Mouse (Mus musculus): Measurements from ENCODE around the gene Abr. TPM values are rescaled to one million over a fixed set of nuclear protein-coding genes. Genes with fewer than 3 reads are reported as not detected.

Abr gene
- total RNA-seq, 2 experiments from 2014 or later: 7.5 to 15.8 TPM

DNA sequence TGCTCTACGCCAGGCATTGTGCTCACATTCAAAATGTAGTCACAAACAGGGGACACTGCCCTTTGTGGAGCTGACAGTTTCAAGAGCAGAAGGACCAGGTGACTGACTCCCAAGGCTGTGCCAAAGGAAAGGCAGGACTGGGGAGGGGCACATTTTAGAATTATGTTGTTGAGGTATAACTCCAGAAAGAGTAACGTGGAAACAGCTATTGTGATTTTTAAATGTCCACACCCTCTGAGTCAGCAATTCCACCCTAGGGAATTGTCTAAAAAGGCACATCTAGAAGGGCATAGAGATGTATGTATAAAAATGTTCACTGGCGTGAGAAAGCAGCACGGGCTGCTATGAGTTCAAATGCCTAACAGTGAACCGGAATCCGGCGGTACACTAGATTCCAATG, 122.5 kb downstream of the Abr start:
- ATAC-seq (replicated peaks; ENCODE audit: low FRiP score, poor library complexity, severe bottlenecking): no peak

DNA sequence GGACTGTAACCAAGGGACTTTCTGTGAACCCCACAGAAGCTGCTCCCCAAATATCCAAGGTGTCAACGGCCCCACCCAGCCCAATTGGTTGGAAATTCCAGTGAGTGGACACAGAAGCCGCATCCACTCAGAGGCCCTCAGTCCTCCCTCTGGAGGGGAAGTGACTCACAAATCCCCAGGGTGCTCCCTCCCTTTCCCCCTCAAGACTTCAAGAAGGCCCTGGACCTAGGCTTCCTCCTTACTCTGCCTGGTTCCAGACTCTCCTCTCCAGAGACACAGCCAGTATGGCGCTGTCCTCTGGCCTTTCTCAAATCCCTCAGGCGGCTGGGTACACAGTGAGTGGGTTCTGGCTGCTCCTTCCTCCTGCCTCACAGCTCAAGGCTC, 124.4 kb downstream of the Abr start:
- no peak for ATAC-seq (replicated peaks; ENCODE audit: low FRiP score, poor library complexity, severe bottlenecking)

DNA sequence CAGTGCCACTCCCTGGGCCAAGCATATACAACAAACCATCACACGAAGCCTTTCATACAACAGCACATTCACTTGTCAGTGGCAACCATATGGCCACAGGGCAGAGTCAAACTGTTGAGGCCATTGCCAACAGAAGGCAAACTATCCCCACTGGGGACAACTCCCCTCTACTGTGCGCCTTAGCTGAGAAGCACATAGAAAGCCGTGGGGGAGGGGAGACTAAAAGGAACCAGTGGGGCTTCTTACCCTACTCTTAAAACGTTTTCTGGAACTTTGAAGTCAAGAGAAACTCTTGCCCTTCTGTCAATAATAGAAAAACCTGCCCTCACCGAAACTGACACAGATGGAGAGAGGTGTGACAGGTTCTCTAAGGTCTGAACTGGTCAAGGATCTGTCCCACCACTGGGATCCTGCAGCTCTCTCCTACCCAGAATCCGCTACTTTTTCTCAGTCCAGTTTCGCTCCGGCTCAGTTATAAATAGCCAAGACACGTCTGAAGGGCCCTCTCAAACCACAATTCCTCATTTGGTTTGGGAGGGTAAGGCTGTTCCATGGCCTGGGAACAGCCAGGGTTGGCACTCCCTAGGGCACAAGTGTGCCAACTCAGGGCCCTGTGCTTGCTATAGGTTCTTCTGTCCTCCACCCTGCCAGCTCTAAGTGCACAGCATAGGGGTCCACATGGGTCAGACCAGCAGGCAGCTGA, 124.9 kb downstream of the Abr start:
- no peak for ATAC-seq (replicated peaks; ENCODE audit: low FRiP score, poor library complexity, severe bottlenecking)

DNA sequence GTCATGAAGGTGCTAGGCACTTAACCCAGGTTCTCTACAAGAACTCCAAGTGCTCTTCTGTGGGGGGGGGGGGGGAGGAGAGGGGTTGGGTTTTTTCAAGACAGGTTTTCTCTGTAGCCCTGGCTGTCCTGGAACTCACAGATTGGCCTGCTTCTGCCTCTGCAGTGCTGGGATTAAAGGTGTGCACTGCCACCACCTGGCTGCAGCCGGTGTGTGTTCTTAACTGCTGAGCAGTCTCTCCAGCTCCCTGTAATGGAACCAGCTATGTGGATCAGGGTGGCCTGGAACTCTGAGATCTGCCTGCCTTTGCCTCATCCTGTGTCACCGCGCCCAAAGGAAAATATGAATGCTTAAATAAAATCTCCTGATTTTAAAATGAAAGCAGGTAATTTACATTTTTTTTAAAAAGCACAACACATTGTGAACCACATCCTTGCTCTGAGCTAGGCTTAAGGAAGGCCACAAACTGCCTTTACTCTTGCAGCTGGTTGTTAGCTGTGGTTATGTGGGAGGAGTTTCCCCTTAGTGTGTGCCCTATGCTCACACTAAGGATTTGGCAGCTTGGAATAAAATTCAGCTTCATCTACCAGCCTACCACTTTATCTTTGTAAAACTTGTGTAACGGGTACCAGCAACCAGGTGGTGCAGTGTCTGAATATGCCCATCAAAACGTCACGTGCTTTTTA, 125.9 kb downstream of the Abr start:
- no peak for ATAC-seq (replicated peaks; ENCODE audit: low FRiP score, poor library complexity, severe bottlenecking)

DNA sequence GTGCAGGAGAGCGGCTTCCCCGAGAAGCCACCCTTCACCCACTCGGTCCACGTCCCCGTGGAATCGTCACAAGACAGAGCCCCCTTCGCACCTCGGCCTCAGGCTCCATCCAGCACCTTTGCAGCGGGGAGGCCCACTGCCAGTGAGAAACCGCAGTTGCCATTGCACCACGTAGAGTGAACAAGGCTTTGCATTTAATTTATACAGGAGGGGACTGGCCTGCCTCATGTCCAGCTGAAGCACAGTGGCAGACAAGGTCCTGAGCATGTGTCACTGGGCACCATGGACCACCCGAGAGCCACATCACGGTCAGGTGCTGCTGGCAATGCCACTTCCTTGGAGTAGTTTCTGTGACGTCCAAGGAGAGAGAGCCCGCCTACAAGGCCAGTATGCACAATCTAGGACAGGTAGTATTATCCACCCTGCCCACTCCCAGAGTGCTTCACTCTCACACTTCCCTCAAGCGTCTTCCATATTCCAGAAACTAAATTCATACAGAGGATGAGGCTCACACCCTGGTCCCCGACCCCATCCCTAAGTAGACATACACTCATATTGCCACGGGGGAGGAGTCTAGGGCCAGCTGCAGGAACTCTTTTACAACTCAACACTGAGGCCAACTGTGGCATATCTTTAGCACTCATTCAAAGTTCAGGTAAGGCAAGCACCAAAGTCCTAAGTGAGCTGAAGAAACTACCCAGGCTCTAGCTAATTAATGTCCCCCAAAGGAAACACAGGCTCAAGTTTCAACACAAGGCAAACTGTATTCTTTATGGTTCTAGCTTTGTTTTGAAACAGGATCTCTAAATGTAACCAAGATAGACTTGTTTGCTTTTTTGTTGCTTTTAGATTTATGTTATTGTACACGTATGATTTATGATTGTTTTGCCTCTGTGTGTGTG, 126.7 kb downstream of the Abr start:
- no peak for ATAC-seq (replicated peaks; ENCODE audit: low FRiP score, poor library complexity, severe bottlenecking)

DNA sequence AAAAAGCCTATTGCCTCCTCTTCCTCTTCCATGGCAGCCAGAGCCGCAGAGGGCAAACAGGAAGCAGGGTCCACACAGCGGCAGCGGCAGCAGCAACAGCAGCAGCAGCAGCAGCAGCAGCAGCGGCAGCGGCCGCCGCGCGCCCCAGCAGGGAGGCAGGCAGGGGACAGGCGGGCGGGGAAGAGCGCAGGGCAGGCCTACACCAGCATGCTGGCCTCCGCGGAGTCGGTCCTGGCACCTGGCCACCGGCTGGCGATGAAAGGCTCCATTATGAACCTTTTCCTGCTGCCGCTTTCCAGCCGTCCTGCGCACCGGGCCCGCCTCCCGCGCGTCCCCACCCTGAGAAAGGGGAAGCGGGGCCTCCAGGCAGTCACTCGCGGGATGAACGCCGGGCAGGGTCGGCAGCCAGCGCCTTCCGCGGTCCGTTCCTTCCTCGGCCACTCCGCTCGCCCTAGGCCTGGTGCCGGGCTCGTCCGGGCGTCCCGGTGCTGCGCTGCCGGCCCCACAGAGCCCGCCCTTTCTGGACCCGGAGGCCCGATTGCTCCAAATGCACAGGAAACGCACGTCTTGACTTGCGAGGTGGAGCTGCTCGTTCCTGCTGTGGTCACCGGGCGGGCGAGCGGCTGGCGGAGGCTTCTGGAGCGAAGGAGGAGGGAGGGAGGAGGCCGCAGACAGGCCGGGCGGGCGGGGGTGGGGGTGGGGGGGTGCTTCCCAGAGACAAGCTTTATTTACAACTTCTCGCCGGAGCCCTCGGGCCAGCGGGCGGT, 127.6 kb downstream of the Abr start:
- no peak for ATAC-seq (replicated peaks; ENCODE audit: low FRiP score, poor library complexity, severe bottlenecking)

DNA sequence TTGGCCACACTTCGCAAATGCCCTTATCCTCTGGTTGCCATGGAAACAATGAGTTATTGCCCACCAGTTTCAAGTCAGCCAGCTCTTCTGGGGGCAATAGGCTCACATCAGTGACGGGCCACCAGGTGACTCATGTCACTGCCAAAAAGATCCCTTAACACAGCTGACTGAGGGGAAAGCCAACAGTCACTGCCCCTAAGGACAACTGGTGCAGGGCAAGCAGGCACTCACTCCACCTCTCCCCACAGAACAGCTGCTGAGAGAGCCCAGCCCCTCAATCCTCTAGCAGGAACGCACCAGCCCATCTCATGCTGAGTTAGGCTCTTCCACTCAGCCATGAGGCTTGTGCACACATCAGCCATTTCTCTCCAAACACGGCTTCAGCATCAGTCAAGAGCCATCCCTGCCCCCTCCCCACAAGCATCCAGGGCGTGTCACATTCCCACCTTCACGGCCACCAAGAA, 128.3 kb downstream of the Abr start:
- ATAC-seq (replicated peaks; ENCODE audit: low FRiP score, poor library complexity, severe bottlenecking): no peak

DNA sequence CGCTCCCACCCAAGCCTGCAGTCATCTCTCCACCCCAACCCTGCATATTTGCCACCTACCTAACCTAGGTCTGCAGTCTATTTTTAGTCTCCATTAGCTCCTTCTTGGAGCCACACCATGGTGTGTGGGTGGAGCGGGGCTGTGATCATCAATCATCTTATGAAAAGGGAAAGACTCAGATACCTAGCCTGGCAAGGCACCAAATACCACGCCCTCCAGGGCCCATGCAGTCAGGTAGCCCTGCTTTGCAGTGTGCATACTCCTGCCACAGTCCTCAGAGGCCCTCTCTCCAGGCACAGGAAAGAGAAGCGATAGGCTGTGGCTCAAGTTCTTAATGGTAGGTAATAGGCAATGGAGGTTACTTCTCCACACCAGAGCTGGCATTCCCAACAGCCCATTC, 128.9 kb downstream of the Abr start:
- no peak for ATAC-seq (replicated peaks; ENCODE audit: low FRiP score, poor library complexity, severe bottlenecking)

DNA sequence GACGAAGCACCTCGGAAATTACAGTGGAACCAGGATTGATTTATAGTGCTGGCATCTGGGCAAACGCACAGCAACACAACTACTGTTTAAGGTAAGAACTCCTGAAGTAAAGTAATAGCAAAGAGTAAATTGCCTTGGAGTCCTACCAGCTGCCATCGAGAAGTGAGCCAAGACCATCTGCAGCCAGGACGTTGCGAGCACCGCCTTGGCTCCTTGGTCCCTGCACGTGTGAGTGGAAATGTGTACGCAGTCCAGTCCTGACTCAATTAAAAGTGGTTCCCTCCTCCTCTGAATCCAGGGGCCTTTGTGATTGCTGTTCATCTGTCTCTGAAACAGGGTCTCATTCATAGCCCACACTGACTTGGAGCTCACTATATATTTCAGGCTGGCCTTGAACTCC, 130.3 kb downstream of the Abr start:
- ATAC-seq (replicated peaks; ENCODE audit: low FRiP score, poor library complexity, severe bottlenecking): no peak

DNA sequence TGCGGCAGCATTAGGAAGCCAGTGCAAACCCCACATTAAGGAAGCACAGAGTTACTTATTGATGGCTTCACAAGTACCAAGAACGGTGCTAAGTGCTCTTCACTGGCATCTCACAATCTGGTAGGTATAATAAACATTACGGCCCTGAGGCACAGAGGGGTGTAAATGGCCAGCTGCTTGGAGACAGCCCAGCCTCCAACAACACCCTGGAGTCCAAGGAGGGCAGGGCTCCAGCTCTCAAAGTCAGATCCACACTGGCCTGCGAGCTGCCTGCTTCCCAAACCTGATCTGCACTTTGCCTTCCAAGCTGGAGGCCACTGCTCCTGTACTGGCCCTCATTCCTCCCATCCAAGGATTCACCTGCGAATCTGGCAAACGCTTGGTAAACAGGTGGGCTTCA, 132.7 kb downstream of the Abr start:
- ATAC-seq (replicated peaks; ENCODE audit: low FRiP score, poor library complexity, severe bottlenecking): no peak

DNA sequence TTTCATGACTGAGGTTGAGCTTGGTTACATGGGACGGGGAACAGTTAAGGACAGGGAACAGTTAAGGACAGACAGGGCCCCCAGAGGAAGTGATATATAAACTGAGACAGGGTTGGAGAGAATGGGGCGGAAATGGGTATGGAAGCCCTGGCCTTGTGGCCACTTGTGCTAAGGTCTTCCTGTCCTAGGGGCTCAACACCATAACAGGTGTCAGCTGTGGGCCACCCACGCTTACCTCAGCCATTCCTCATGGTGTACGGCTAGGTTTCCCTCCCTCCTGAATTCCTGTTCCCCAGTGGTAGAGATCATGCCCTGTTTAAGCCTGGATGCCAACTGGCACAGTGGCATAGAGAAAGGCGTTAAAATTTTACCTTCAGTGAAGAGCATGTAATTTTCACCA, 135.1 kb downstream of the Abr start:
- no peak for ATAC-seq (replicated peaks; ENCODE audit: low FRiP score, poor library complexity, severe bottlenecking)

DNA sequence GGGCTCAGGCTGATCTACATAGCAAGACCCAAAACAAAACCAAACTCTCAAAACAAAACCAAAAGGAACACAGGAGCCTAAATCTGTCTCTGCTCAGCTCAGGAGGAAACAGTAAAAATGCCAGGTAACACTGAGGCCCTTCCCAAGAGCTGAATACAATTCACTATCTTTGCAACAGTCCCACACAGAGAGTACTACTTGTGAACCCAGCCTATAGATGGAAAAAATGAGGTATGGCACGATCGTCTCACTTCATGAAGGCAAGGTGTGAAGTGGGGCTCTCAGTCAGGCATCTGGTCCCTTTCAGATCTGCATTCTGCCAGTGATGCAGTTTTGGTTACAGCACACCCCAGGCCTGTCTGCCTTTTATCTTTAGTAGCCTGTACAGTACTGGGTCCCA, 138.1 kb downstream of the Abr start:
- ATAC-seq (replicated peaks; ENCODE audit: low FRiP score, poor library complexity, severe bottlenecking): no peak

DNA sequence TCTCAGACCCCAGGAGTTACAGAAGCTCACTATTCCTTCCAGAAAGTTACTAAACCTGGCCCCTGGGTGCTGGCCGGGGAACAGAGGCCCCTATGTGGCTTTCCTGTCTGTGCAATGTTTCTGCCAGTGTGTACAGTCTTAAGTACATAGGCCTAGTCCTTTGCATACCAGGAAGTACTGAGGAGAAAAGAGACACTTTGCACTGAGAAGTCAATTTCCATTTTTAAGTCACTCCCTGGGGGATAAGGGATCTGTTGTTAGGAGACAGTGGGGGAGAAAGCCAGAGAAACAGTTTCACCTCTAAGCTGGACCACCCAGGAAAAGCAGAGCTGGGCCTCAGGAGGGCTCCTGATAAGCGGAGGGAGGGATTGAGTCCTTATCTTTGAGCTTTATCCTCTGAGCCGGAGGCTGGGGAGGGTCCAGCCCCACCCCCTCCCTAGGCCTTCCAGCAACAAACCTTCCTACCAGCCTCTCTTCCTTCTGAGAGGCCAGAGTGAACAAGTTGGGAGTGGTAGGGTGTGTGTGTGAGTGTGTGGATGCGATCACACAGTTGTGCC, 138.9 kb downstream of the Abr start:
- no peak for ATAC-seq (replicated peaks; ENCODE audit: low FRiP score, poor library complexity, severe bottlenecking)

DNA sequence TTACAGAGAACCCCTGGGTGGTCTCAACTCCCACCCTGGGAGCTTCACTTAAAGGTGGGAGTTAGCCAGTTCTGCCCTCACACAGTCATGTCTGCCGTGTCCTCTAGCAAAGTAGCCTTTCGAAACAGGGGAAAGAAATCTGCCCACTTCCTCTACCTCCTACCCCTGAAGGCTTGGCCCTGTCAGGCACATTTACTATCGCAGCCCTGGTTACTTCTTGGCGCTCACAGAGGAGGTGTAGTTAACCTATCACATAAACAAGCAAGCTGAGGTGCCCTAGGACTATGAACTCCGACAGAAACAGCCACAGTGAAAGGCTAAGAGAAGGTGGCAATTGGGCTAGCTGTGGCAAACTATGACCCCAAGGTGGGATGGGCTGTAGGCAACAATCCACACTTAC, 139.4 kb downstream of the Abr start:
- ATAC-seq (replicated peaks; ENCODE audit: low FRiP score, poor library complexity, severe bottlenecking): no peak

DNA sequence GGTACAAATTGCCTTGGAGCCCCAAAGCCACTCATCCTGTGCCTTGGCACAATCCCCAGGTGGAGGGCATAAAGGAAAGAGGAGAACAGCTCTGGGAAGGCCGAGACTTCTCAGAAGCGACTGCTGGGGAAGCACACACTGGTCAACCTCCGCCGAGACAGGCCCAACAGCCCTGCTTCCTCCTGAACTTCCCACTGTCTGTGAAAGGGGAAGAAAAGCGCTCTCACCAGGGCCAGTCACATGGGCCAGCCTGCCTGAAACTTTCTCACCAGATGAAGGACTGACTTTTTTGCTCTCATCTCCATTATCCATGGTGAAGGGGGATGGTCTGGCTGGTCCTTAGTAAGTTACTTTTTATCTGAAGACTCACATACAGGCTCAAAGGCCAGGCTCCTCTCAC, 139.9 kb downstream of the Abr start:
- ATAC-seq (replicated peaks; ENCODE audit: low FRiP score, poor library complexity, severe bottlenecking): no peak

DNA sequence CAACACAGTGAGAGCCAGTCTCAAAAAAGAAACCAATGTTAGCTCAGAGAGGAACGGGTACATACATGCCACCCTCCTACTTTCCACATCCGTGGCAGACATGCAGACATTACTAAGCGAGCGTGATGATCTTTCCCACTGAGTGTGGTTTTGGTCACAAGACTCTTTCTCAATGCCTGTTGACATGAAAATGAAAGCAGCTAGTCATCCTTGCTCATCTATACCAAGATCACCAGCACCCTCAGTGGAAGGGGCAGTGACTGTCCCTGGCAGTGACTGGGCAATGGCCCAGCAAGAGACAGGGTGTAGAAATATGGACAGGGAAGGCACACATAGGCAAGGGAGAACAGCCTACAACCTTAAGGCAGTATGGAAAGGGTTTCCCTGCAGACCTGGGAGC, 142.4 kb downstream of the Abr start:
- no peak for ATAC-seq (replicated peaks; ENCODE audit: low FRiP score, poor library complexity, severe bottlenecking)

DNA sequence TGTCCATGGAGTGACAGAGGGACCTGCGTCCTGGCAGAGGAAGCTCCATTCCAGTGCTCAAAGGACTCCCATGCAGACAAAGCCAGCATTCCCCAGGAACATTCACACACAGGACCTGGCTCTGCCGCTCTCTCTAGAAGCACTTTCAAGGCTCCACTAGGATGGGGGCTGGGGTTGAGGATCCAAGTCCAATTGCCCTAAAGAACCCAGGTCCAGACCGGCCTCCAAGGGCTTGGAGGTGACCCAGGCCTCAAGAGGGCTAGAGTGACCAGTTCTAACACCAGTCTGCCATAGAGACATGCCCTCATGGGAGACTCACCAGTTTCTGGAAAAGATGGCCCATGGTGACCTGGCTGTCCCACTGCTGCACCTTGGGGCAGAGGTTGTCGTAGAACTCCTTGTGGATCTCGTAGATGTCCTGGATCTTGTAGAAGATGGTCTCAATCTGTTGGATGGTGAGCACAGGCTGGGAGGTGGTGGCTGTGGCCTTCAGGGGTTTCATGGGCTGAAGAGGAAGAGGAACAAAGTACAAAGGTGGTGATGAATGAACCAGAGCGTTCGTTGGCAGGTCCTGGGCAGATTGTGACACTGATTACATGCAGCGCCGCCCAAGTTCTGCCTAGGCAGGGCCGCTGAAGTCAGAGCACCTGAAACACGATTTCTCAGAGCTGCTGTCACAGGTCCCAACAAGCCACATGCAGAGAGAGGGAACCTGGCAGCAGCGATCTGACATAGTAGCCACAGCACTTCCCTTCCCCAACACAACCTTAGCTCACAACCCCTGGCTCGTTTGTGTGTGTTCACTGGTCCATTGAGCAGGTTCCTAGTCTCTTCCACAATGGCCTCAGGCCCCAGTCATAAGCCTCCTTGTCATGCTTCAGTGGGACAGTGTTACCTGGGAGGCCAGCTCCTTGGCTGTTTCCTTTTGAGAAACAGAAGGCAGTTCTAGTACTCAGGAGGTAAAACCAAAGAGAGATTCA, 143.1 kb downstream of the Abr start:
- ATAC-seq (replicated peaks; ENCODE audit: low FRiP score, poor library complexity, severe bottlenecking): no peak

DNA sequence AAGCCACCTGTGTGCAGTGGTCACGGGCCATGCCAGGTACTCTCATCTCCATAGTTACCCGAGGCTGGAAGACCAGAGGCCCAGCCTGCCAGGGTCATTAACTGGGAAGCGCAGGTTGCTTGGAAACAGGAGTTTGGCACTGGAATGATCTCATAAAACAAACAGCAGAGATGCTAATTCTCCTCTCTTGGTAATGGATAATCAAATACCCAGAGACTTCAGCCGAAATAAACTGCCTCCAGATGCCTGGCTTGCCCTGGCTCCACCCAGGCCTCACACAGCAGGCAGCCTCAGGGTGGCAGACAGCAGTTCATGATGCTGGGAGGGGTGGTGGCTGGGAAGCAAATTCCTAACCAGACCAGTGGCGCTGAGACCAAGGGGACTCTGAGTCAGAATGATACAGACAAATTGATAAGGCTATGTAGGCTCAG, 145.0 kb downstream of the Abr start:
- ATAC-seq (replicated peaks; ENCODE audit: low FRiP score, poor library complexity, severe bottlenecking): no peak
